Mouse (Mus musculus): Measurements from ENCODE around the gene Gm14632. TPM values are rescaled to one million over a fixed set of nuclear protein-coding genes. Genes with fewer than 3 reads are reported as not detected.

Gm14632 gene
- polyA plus RNA-seq (2014; fragmentation: Illumina TruSeq; extraction: RNeasy Lipid Tissue Mini Kit (QIAGEN cat#74804); ENCODE audit: insufficient read depth, low read depth, low replicate concordance), result not detected

GRCm38 (mm10) chrX:30329472-30329871 lies at the start of gene Gm14632:
Gene Gm14632, plus strand, starts transcription at chrX:30329772.

